Mouse (Mus musculus) lung, postnatal 0 days (tissue): ENCODE data around the gene Nup93.

Experiments
- CTCF ChIP-seq: IDR thresholded peaks from 2 replicates; pipeline ENCODE4 v1.5.1; 2016; ENCODE audit warnings: antibody characterized with exemption, mild to moderate bottlenecking
- EP300 ChIP-seq: IDR thresholded peaks from 2 replicates; pipeline ENCODE4 v1.6.1; 2016; ENCODE audit warnings: antibody characterized with exemption, mild to moderate bottlenecking, control low read depth

DNA sequence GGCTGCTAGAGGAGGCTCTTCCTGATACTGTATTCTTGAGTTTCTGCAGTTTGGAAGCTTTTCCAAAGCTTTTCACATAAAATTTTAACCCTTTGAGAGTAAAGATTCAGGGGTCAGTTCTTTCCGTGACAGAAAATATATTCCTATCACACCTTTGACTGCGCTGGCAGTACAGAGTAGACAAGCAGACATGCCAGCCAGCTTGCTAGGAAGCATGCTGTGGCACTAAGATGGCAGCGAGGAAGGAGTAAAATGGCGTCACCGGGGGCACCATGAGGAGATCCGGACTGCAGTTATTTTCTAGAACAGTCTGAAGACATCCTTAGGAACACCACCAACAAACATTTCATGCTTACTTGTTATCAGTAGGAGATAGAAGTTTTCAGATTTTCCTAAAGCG is 55.9 kb downstream of the Nup93 start:
- TF ChIP-seq CTCF (no peak), EP300 (no peak)
